Mouse (Mus musculus) E14TG2a.4 (cell line): ENCODE results near the gene Eci1.
A peak's percentile ranks its signal among the peaks of the same experiment; 100 is the strongest.

Experiments
- H3K27me3 ChIP-seq: 2 replicates; pipeline ENCODE4 v1.6.1; 2014; ENCODE audit warnings: low read length, control low read depth; ENCODE audit not compliant: insufficient read depth
- H3K36me3 ChIP-seq: 2 replicates; pipeline ENCODE4 v1.6.1; 2014; ENCODE audit warnings: low read length, control low read depth; ENCODE audit not compliant: insufficient read depth
- H3K4me1 ChIP-seq: replicated peaks from 2 replicates; pipeline ENCODE4 v1.6.1; 2014; ENCODE audit warnings: low read depth, low read length, control low read depth
- H3K4me3 ChIP-seq: replicated peaks from 2 replicates; pipeline ENCODE4 v1.5.1; 2014; ENCODE audit warnings: mild to moderate bottlenecking, low read length
- H3K9me3 ChIP-seq: 2 replicates; pipeline ENCODE4 v1.6.1; 2014; ENCODE audit warnings: low read length, control low read depth
- CTCF ChIP-seq: conservative IDR thresholded peaks from 2 replicates; pipeline ENCODE4 v1.5.1; 2014; ENCODE audit warnings: low read length
- NANOG ChIP-seq: IDR thresholded peaks from 2 replicates; pipeline ENCODE4 v1.6.1; 2014; ENCODE audit warnings: borderline replicate concordance, low read length, mixed read lengths
- POU5F1 ChIP-seq: IDR thresholded peaks from 2 replicates; pipeline ENCODE4 v1.6.1; 2014; ENCODE audit warnings: low read length, borderline replicate concordance

The Eci1 gene

DNA sequence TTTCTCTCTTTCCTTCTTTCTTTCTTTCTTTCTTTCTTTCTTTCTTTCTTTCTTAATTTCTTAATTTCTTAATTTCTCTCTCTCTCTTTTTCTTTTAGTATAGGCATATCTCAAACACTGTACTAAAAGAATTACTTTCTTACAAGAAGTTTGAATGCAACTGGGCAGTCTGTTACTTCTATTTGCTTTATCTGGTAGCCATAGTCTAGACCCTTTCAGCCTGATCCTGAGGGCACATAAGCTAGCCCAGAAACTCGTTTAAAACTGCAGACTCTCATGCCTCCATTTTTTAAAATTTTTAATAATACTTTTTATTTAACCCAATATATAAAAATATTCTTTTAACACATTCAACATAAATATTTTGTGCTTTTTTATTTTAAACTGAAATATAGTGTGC lies 53.0 kb downstream of the Eci1 start:
- no peaks in the 10 kb centered on the region for H3K9me3 ChIP-seq

DNA sequence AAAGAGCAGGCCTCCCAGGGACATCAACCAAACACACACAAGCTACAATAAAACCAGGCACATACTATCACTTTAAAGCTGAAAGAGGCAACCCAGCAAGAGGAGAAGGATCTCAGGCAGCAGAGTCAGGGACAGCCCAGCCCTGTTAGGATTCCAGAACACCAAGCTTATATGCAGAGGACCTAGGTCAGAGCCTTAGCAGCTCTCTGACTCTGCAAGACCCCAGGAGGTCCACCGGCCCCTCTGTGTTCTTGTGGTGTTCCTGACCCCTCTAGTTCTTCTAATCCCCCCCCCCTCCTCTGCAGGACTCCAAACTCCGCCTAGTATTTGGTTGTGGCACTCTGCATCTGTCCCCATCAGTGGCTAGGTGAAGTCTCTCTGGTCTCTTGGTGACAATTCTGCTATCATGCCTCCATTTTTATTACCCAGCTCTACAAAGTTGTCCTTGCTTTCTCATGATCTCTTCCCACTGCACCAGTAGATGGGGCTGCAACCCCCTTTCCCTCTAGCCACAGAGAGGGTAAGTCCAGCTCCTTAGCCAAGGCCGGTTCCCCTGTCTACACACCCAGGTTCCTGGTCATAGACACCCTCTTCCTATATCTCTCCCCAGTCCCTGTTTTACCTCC lies 53.9 kb downstream of the Eci1 start:
- Histone ChIP-seq H3K36me3 (peaks cover 28% of the 10 kb centered on the region), H3K9me3 (no peaks in the 10 kb centered on the region), H3K4me1 (peaks cover 45% of the 10 kb centered on the region), H3K27me3 (peaks cover 4% of the 10 kb centered on the region; the same call in 1 of the 2 replicates), H3K4me3 (no peak overlapping the region)
- no peak for TF ChIP-seq NANOG
- peak; percentile 26 for TF ChIP-seq CTCF

More for the DNA sequence above, 53.0 kb downstream of the Eci1 start:
- Histone ChIP-seq H3K27me3 (no peaks in the 10 kb centered on the region), H3K4me1 (peaks cover 42% of the 10 kb centered on the region), H3K36me3 (peaks cover 37% of the 10 kb centered on the region), H3K4me3 (peak overlapping the region; percentile 99)
- TF ChIP-seq CTCF: no peak
- TF ChIP-seq POU5F1: no peak
- TF ChIP-seq NANOG: no peak

DNA sequence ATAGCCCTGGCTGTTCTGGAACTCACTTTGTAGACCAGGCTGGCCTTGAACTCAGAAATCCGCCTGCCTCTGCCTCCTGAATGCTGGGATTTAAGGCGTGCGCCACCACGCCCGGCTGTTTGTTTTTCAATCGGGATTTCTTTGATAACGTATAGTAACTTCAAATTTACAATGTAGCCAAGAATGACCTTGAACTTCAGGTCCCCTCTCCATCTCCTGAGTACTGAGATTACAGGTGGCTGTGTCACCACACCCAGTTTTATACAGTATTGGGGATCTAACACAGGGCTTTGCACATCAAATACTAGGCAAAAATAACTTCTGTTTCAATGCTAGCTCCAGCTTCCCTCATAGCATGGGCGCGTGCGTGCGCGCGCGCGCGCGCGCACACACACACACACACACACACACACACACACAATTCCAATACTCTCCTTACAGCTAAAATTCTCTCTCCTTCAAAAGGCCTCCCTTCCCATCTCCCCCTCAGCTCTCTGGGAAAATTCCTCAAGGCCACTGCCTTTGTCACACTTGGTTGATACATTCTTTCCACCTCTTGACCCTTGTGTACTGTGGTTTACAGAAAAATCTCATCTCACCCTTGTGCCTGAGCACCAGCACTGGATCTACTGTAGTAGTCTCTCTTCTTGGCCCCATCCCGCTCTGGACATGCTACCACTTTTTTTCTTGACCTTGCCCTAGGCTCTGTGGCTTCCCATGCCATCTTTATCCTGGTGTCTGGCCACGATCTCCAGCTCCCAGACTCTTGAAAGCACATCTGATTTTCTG lies 54.8 kb downstream of the Eci1 start:
- TF ChIP-seq CTCF (no peak), POU5F1 (no peak)

DNA sequence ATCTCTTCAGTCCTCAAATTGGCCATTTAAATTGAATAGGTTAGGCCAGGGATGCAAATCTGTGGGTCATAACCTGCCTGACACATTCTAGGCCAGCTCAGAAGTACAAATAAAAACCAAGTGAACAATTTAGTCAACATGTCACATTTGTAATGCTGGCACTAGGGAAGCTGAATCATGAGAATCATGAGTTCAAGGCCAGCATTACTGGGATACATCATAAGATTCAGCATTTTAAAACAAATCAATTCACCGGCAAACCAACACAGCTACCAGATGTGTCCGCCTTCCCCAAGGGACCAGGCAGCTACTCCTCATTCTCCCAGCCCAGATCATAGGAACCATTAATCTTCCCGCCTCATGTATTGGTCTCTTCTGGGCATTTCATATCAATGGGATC lies 57.1 kb downstream of the Eci1 start:
- TF ChIP-seq CTCF: no peak
- TF ChIP-seq POU5F1: no peak
- TF ChIP-seq NANOG: no peak

More for the DNA sequence above, 54.8 kb downstream of the Eci1 start:
- Histone ChIP-seq H3K36me3 (peaks cover 19% of the 10 kb centered on the region), H3K27me3 (peaks cover 9% of the 10 kb centered on the region), H3K4me3 (no peak overlapping the region), H3K4me1 (peaks cover 50% of the 10 kb centered on the region), H3K9me3 (no peaks in the 10 kb centered on the region)

DNA sequence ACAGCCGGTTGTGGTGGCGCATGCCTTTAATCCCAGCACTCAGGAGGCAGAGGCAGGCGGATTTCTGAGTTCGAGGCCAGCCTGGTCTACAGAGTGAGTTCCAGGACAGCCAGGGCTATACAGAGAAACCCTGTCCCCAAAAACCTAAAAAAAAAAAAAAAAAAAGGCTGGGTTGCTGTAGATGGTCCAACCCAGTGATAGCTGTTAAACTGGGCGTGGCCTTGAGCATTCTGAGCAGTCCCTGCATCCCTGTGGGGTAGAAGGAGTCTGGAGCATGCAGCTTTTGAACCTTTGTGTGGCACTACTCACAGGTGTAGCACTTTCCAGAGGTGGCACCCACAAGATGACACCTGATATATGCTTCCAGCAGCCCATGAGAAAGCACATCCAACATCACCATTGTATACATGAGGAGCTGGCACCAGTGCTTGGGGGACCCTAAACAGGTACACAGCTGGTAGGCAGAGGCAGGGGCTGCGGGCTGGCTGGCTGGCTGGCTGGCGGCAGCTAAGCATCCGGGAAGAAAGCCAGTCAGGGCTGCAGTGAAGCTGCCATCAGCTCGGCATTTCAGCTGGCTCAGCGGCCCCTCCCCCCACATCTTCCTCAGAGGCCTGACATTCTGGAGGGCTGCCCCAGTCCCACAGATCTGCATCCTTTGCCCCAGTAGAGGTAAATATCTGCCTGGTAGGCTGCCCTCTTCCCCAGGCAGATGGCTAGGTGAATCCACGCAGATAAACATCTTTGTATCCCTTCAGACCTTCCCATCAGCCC lies 58.8 kb downstream of the Eci1 start:
- Histone ChIP-seq H3K27me3 (peaks cover 44% of the 10 kb centered on the region), H3K36me3 (no peaks in the 10 kb centered on the region), H3K4me3 (0 out of 2 replicates have a peak overlapping the region, but pooled peaks have one; percentile 10), H3K9me3 (no peaks in the 10 kb centered on the region), H3K4me1 (peaks cover 44% of the 10 kb centered on the region)
- TF ChIP-seq CTCF (no peak), NANOG (no peak), POU5F1 (no peak)

More for the DNA sequence above, 57.1 kb downstream of the Eci1 start:
- peaks cover 39% of the 10 kb centered on the region for H3K4me1 ChIP-seq
- H3K9me3 ChIP-seq: no peaks in the 10 kb centered on the region
- H3K4me3 ChIP-seq: no peak overlapping the region
- no peaks in the 10 kb centered on the region for H3K36me3 ChIP-seq
- peaks cover 27% of the 10 kb centered on the region for H3K27me3 ChIP-seq

DNA sequence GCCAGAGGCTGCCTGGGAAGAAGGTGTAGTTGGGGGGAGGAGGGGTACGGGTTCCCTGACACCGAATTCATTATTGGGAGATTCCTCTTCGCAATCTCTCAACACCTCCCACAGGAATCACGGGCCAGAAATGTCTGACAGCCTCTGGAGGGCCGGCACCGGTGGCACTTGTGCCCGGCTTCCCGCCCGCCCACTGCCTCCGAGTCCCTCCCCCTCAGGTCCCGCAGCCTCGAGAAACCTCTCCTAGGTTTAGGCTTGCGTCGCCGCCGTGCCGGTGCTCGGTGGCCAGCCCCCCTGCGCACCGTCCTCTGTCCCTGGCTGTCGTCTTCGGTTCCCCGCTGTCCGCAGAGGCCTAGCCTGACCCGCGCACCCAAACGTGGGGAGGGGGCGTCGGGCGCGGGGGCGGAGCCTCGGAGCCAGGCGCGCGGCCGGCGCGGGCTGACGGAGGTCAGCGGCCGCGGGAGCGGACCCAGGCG lies 61.8 kb downstream of the Eci1 start, which contains the start of gene Caskin1:
Caskin1 (plus strand) TSS at position 416 of the 476 bp plus-strand sequence.
- TF ChIP-seq CTCF (no peak), POU5F1 (no peak), NANOG (no peak)
- Histone ChIP-seq H3K4me1 (peaks cover 41% of the 10 kb centered on the region), H3K4me3 (peak within 1 kb of the TSS; percentile 89), H3K36me3 (no peaks in the 10 kb centered on the region), H3K9me3 (no peaks in the 10 kb centered on the region), H3K27me3 (peaks cover 55% of the 10 kb centered on the region)

DNA sequence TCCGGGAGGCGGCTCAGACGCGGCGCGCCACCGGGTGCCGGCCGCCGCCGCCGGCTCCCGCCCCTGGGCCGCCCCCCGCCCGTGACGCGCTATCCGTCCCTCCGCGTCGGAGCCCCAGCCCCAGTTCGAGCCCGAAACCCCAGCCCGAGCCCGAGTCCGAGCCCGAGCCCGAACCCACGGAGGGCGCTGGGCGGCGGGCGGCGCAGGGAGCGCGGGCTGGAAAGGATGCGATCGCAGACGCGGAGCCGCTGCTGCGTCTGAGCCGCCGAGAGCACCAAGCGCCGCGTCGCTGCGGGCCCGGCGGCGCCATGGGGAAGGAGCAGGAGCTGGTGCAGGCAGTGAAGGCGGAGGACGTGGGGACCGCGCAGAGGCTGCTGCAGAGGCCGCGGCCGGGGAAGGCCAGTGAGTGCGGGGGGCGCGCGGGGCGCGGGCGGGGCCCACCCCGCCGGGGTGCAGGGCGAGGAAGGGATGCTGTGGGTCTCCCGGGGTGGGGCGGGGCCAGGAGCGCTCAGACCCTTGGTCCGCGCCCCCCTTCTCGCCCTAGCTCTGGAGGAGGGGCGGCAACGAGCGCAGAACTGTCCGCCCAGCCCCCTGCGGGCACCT lies 62.3 kb downstream of the Eci1 start:
- peak overlapping the region; percentile 89 for H3K4me3 ChIP-seq
- no peaks in the 10 kb centered on the region for H3K9me3 ChIP-seq
- no peaks in the 10 kb centered on the region for H3K36me3 ChIP-seq
- TF ChIP-seq POU5F1 (no peak), CTCF (no peak), NANOG (no peak)
- peaks cover 55% of the 10 kb centered on the region for H3K27me3 ChIP-seq
- H3K4me1 ChIP-seq: peaks cover 41% of the 10 kb centered on the region
